Mouse (Mus musculus): Measurements from ENCODE around the gene Osbpl6.

Osbpl6 gene

DNA sequence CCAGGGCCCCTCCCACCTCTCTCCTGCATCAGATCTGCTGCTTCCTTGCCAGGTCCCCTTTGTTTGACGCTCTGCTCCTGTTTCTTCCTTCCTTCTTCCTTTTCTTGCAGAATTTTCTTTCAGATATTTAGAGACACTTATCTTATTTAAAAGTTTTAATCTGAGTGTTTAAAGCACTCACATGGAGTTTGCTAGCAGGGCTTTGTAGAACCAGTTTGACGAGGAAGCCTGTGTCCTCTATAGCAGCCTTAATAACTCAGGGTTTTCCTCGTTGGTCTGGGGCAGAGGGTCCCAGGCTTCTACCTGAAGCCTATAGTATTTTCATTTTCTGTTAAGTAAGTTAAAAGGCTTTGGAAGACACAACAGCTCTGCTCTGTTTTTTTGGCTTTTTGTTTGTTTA is 20.5 kb downstream of the Osbpl6 start:
- DNase-seq: no peak

DNA sequence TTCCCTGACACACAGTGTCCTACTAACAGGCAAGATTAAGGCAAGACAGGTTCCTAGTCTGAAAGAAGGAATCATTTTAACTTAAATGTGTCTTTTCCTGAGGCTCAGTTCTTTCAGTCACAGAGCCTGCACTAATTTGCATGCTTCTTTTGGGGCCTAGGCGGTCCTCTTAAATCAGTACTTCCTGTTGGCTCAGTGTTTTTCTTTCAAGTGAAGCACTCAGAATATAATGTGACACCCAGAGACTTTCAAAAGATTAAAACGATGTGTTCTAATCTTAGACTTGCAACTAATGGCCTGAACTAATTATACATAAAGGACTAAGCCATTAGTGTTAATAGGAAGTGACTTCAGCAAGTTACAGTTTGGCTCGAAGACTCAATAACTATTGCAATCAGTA is 23.0 kb downstream of the Osbpl6 start:
- no peak for DNase-seq

DNA sequence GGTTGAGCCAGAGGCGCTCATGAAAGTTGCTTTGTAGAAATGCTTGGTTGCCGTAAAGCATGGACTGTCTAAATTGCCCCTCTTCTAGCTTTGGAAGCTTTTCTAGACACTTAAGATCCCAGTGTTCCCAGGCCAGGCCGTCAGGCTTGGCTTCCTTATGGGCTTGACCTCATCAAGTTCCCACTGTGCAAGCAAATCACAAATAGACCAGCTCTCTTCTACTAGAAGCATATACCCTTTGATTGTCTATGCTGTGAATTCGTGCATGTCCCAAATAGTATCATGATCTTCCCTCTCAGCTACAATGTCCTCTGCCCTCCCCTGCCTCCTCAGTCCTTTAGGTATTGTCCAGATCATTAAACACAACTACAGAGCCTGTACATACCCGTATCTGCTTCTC is 23.5 kb downstream of the Osbpl6 start:
- DNase-seq: no peak

DNA sequence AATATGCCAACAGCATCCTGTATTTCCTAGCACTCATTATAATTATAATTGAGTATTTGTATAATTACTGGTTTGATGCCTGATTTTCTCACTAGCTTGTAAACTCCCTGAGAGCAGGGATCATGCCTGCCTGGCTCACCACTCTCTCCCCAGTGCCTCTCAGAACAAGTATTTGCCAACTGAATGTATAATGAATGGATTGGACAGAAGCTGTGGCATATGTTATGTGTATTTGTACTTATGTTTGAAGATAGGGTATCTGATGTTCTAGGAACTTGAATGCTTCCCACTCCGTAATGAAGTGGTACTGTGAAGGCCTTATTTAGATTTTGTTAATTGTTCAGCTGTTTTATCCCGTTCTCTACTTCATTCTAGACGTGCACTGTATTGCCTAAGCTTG is 24.2 kb downstream of the Osbpl6 start:
- DNase-seq: no peak

DNA sequence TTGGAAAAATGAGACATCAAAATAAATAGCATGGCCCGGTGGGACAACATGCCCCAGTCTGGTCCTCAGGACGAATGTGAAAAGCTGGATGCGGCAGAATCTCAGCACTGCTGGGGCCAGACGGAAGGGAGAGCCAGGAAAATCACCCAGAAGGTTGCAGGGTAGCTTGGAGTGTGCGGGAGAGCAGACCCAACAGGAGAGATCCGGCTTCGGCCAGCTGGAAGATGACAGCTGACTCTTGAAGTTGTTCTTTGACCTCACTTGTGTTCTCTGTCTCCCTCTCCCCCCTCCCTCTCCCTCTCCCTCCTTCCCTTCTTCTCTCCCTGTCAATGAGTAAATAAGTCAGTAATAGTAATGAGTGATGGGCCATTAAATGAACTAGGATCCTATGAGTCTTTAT is 27.9 kb downstream of the Osbpl6 start:
- DNase-seq: no peak

DNA sequence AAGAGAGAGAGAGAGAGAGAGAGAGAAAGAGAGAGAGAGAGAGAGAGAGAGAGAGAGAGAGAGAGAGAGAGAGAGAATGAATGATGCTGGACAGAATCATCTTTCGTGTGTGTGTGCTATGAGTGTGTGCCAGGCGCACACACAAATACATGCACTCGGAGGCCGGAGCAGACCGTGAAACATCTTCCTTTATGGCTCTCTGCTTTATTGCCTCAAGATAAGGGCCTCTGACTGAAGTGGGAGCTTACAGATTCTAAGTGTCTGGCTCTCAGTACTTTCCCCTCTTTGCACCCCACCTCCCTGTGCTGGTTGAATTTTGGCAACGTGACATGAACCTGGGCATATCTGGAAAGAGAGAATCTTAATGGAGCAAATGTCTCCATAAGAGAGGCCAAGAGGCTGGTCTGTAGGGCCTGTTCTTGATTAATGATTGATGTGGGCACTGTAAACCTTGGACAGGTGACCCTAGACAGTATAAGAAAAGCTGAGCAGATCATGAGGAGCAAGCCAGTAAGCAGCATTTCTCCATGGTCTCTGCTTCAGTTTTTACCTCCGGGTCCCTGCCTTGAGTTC is 29.4 kb downstream of the Osbpl6 start:
- DNase-seq: no peak

DNA sequence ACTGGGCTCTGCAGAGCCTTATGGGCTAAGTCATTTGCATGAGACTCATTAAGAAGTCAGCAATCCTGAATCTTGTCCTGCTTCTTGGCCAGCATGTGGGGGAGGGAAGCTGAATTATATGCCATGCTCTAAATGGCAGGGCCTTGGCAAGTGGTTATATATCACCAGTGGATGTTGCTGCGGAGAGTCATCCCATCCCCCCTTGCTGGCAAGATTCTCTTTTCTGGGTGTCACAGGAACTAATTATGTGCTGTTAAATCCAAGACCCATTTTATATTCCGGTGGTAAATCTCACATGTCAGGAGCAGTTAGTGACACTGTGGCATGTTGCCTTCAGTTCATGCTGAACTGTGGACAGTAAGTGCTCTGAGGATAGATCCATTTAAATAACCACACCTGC is 31.1 kb downstream of the Osbpl6 start:
- no peak for DNase-seq

DNA sequence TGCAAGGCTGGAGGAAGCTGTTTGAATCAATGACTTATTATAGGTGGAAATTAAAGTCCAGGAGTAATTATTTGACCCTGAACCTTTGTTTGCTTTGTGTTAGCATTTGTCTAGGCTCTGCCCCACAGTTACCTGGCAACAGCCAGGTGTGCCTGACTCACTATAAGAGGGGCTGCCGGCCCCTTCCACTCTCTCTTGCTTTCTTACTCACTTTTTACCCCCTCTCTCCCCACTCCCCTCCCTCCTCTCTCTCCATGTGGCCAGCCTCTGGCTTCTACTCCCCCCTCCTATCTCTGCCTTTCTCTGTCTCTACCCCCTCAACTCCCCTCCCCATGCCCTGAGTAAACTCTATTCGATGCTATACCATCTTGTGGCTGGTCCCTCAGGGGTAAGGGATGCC is 33.2 kb downstream of the Osbpl6 start:
- DNase-seq: no peak

DNA sequence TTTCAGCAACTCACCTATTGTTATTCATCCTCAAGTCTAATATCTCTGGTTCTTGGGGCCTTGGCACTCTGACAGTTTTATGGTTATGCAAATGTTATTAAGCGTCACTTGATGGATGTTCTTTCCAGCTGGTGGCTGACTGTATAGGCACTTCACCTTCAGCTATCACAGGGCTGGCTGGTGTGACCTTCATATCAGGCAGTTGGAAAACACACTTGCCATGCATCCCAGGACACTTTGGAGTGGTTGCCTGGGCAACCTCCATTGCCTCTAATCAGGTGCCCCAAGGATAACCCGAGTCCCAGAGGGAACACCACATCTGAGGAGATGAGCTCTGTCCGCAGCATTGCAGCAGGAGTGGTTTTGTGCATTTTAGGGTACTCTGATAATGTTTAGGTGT is 35.8 kb downstream of the Osbpl6 start:
- DNase-seq: no peak

DNA sequence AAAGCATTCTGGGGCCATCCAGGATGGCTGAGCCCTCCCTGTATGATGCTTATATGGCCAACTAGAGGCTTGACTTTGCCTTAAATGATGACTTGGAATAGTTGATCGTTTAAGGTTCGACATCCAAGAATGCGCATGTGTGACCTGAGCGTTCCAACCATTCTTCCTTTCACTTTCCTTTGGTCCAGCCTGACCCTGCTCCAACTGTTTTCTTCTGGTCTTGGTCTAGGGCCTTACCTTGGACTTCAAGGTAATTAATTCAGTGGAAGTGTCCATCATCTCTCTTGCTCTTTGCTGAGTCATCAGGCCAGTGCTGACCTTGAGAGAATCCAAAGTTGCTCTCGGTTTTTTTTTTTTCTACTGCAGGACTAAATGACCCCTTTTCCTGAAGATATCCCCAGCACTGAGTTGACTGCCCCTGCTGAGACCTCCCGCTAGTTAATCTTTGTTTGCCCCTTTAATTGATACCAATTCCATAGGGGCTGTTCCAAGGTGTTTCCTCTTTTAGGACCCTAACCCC is 43.6 kb downstream of the Osbpl6 start:
- DNase-seq: no peak

DNA sequence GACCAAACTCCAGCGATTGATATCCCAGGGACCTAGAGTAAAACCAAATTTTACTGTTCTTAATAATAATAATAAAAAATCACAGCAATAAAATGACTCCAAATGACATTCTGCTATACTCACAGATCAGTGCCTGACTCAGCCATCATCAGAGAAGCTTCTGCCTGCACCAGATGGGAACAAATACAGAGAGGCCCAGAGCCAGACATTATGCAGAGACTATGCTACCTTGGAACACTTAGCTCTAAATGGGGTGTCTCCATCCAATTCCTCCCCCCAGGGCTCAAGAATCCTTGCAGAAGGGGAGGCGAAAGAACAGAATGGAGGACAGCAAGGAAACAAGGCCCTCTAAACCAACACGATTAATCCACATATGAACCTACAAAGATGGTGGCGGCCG is 60.4 kb downstream of the Osbpl6 start:
- no peak for DNase-seq

DNA sequence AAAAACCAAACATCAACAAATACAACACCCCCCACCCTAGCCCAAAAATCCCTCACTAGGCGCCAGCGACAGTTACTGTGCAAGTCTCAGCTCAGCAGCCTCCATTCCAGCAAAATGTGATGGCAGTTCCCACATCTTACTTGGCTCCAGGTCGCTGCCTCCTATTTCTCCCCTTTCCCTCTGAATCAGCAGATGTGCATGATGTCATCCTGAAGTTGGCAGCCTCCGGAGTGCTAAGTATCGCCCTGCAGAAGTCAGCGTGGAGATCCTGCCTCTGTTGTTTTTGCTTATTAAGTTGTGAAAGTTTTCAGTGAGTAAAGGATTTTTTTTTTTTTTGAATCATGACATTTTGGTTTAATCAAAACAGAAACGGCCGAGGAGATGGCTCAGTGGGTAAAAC is 61.9 kb downstream of the Osbpl6 start:
- no peak for DNase-seq

DNA sequence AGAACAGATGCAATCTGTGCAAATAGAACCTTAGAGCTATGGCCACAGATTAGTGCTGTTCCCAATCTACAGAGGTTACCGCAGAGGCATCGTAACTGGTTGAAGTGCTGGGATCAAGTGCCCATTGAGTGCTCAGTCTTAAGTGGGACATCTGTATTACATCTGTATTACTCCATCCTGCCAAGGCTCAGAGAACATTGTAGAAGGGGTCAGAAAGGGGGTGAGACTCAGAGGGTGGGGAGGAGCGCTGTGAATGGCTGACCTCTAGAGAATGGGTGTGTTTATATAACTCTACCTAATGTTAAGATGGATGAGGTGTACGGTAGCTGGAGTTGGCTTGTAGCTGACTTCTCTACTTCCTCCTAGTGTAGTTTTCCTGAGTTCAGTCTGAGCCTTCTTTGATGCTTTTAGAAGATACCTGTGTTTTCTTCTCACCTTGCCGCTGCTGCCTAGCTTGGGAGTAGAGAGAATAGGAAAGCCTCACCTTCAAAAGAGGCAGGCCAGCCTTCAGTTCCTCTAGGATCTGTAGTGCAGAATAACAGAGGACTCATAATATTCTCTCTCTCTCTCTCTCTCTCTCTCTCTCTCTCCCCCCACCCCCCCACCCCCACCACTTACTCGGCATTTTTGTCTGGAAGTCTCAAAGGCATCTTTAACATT is 62.9 kb downstream of the Osbpl6 start:
- no peak for DNase-seq

DNA sequence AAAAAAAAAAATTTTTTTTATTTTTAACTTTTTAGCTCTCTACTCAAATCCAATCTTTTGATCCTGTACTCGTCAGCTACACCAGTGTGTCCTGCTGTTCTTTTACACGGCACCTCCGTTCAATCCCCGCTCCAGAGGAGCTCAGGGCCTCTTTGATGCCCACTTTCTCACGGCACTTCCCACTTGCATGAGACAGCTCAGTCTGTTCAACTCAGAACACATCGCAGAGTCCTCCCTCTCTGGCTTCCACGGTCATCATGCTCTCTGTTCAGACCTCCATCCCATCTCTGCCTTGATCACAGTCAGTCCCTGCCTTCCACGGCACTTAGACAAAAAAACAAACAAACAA is 63.4 kb downstream of the Osbpl6 start:
- no peak for DNase-seq

DNA sequence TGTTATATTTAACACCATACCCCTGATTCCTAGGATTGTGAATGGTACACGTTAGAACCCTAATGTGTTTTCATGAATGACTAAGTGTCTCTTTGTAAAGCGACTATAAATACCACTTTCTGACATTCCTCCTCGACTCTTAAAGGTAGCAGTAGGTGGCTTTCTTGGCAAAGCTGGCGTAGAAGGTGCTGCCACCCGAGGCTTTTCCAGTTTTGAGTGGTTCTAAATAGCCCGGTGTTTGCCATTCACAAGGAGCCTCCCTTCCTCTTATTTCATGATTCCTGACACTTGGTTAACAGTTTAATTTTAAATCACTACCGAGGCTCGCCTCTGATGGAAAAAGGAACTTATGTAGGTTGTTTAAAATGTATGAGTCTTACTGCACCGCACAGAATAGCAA is 64.1 kb downstream of the Osbpl6 start:
- no peak for DNase-seq

DNA sequence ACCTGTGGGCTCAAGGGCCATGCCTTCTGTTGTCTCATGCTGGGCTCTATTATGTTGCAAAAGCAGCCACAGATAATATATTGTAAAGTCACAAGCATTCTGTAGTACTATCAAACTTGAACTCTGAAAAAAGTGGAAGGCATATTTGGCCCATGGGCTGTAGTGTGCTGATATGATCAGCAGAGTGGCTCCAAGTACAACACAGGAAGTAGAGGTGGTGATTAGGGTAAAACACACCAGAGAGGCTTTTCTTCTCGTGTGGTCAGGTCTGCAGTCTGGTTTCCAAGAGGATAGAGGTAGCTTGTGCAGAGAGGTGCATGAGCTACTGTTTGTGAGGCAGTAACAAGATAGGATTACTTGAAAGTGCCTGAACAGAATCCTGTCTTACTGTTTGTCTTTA is 69.5 kb downstream of the Osbpl6 start:
- no peak for DNase-seq

DNA sequence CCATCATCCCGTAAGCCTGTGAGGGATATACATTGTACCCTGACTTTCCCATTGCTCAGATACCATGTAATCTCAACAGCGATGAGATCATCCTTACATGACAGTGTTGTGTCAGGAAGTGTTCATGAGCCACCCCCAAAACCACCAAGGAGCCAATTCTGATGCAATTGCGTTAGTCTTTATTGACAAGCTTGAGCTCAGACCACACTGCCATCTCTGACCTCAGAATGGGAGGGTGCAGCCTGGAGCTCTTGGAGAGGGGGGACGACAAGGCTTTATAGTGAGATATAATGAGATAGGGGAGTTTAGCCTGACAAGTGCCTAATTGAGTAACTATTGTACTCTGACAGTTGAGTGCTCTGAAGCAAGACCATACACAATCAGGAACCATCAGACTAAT is 82.5 kb downstream of the Osbpl6 start:
- DNase-seq: no peak

DNA sequence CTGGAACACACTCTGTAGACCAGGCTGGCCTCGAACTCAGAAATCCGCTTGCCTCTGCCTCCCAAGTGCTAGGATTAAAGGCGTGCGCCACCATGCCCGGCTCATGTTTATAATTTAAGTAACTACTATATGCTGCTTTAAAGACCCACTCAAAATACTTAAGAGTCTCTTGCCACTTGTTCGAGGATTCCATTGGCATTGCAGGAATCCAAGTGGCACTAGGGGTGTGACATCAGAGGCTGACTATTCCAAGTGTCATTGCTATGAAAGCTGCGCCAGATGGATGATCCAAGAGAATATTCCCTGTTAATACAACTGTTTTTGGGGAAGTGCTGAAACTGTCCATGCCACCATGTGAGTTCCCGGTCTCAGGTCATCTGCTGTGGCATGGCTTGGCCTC is 83.9 kb downstream of the Osbpl6 start:
- DNase-seq: no peak

DNA sequence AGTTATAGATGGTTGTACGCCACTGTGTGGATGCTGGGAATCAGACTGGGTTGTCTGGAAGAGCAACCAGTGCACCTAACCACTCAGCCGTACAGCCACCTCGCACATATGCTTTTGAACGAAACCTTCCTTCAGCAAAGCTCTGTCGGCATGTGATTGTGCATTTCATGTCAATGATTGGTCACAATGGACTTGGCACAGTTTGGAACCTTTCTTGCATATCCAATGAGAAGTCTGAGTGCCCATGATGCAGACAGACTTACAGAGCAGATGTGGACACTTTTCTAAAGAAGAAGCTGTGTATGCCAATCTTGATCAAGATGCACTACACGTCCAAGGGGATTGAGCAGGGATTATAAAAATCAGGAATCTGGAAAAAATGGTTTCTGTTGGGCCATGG is 85.1 kb downstream of the Osbpl6 start:
- DNase-seq: no peak

DNA sequence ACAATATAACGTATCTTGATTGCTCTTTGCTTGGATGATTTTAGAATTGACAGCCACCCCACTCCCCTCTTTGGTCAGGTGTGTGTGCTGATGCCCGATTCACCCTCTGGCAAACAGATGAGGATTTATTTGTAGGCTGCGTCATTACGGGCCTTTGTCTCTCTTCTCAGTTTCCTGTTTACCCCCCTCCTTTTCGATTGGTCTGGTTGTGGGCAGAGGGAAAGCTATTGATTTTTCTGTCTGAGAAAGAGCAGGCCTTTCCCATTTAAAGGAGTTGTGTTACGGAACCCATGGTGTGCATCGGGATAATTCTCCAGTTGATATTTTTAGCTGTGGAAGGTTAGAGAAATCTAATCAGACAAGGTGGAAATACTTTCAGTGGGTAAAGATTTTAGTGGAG is 85.9 kb downstream of the Osbpl6 start:
- no peak for DNase-seq

DNA sequence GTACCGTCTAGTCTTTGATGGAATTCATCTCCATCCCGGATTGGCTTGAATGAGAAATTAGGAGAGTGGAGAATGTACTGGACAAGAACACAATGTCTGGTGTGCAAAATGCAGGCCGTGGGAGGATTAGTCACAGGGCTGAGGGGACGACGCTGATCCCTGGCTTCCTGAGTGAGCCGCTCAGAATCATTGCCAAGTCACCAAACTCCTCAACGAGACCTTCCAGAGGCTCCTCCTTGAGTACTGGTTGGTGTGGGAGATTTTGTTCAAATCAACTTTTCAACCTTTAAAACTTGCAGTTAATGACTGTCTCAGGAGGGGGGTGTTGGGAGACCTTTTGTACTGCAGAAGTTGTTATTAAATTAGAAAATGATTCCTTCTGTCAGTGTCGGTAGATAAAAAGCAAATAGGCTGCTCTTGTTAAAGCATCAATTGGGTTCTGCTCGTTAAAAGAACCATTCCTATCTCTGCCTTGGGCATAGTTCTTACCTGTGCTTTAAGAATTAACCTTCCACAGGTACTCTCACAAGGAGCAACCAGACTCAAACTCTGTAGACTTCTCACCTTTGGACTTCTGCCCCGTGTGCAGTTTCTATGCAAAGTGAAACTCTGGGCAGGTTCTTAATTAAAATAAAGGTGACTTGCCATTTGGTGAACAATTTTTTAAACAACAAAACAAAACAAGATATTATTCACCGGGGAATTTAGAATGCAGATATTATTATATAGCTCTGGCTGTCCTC is 89.9 kb downstream of the Osbpl6 start:
- DNase-seq: no peak

DNA sequence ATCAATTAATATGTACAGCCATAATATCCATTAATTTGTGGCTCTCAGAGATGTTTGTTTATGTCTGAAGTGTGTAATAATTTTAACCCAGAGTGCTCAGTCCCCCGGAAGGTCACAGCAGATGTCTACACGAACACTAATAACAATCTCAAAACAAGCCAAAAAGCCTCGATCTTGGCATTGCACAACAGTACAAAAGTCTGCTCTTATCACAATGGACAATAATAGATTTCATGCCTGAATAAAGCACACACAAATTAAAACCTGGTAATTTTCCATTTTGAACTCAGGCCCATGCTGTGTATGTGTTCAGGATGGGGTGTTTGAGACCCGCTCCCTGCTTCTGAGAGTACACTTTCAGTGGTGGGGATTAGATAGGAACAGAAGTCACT is 90.4 kb downstream of the Osbpl6 start:
- no peak for DNase-seq

DNA sequence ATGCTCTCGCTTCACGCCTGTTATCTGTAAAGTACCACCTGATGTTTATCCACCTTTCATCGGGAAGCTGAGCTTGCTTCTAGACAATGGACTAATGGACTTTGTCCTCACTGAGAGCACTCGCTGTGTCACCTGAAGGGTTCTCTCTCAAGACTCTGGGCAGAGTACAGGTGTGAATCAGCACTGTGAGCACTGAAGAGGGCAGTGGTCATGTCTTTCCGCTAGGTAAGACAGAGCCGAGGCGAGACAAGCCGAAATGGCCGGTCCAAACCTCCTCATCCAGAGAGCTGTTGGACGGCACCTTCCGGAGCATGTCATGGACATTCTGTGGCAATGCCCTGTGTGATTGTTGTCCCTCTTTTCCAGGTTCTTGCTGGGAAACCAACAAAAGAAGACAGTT is 92.6 kb downstream of the Osbpl6 start:
- DNase-seq: no peak

DNA sequence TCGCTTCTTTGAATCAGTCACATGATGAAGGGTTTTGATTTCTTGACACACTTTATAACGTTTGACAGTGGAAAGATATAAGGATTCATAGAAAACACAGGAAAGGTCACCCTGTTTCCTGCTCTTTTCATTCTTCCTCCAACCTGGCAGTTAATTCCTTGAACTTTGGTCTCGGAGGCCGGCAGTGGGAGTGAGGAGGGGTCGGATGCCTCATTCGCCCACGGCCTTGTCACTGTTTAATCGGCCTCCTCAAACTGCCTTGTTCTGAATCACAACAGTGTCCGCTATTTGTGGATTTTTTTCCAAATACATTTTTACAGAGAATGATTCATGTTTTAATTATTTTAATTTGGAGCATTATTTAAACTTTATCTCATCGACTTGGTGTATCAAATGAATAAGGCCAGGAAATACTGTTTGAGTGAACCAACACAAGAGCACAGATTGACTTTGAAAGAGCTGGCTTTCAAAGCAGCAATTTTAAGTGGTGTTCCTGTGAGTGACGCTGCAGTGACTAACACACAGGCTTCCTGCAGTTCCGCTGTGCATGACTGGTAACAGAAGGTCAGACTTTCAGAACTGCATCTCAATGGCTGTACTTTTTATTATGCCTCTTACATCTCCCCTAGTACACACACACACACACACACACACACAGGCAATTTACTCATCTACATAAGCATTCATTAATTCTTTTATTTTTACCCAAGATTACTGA is 98.0 kb downstream of the Osbpl6 start:
- DNase-seq: no peak

All from cerebellum, adult 11-12 months (tissue).